Mouse (Mus musculus) forebrain, postnatal 0 days (tissue): ENCODE data around the gene Klf14. TPM values are rescaled to one million over a fixed set of nuclear protein-coding genes. Genes with fewer than 3 reads are reported as not detected.

Source experiments
- ATAC-seq: fragments of 200-750 bp; cut with Nextera tagmentation; 2 replicates; pipeline ENCODE4 v1.8.0; 2017; ENCODE audit warnings: mild to moderate bottlenecking, moderate library complexity
- DNase-seq: peaks from one replicate; pipeline ENCODE4 v3.0.0-alpha.2; 2015
- H3K27ac ChIP-seq: fragments of 300-500 bp; sonication (generic); 2 replicates; pipeline ENCODE4 v1.5.1; 2014; ENCODE audit warnings: low read depth, mild to moderate bottlenecking, antibody characterized with exemption, low read length, moderate library complexity, mixed read lengths
- H3K27me3 ChIP-seq: fragments of 300-500 bp; sonication (generic); 2 replicates; pipeline ENCODE4 v1.6.1; 2014; ENCODE audit warnings: mild to moderate bottlenecking, low read length, mixed read lengths; ENCODE audit not compliant: insufficient read depth
- H3K36me3 ChIP-seq: fragments of 300-500 bp; sonication (generic); 2 replicates; pipeline ENCODE4 v1.6.1; 2014; ENCODE audit warnings: mild to moderate bottlenecking, moderate library complexity; ENCODE audit not compliant: insufficient read depth
- H3K4me1 ChIP-seq: fragments of 300-500 bp; sonication (generic); 2 replicates; pipeline ENCODE4 v1.6.1; 2014; ENCODE audit warnings: antibody characterized with exemption; ENCODE audit not compliant: insufficient read depth
- H3K4me2 ChIP-seq: fragments of 300-500 bp; sonication (generic); 2 replicates; pipeline ENCODE4 v1.6.1; 2014; ENCODE audit warnings: low read depth, mild to moderate bottlenecking, moderate library complexity
- H3K4me3 ChIP-seq: fragments of 300-500 bp; sonication (generic); 2 replicates; pipeline ENCODE4 v1.5.1; 2014; ENCODE audit warnings: low read depth, low read length, mixed read lengths
- H3K9ac ChIP-seq: fragments of 300-500 bp; sonication (generic); 2 replicates; pipeline ENCODE4 v1.6.1; 2014; ENCODE audit warnings: mild to moderate bottlenecking
- H3K9me3 ChIP-seq: fragments of 300-500 bp; sonication (generic); 2 replicates; pipeline ENCODE4 v1.6.1; 2016; ENCODE audit warnings: low read length
- CTCF ChIP-seq: sonication (generic); IDR thresholded peaks from 2 replicates; pipeline ENCODE4 v1.5.1; 2016; ENCODE audit warnings: antibody characterized with exemption, control low read depth, low read depth
- WGBS: fragments of 180-500 bp; shearing (Covaris S2); extraction: QIAGEN DNeasy Blood & Tissue Kit; methylation state at CpG from one replicate; pipeline ENCODE4 v1.1.7; 2014; 5-methylcytosine and 5-hydroxymethylcytosine counted together
- polyA plus RNA-seq: library from polyadenylated mRNA; unstranded; fragments of >200 nt; fragmentation: Nextera tagmentation; extraction: Ambion mirVana; gene quantifications from 2 replicates; pipeline ENCODE4 v1.2.1, GENCODE M21; 2015
- total RNA-seq: library from RNA; depleted of rRNA; stranded (reverse); fragments of >200 nt; gene quantifications from 2 replicates; pipeline ENCODE4 v1.2.3, GENCODE M21; 2014

Gene Klf14
- total and polyA plus RNA-seq, 2 experiments from 2014 or later = 0.76 to 0.95 TPM

- ATAC-seq = no peak
- no peak for TF ChIP-seq CTCF
These were observed 13.2 kb upstream of the Klf14 start for GRCm38 (mm10) chr6:30972121-30972520.

DNA sequence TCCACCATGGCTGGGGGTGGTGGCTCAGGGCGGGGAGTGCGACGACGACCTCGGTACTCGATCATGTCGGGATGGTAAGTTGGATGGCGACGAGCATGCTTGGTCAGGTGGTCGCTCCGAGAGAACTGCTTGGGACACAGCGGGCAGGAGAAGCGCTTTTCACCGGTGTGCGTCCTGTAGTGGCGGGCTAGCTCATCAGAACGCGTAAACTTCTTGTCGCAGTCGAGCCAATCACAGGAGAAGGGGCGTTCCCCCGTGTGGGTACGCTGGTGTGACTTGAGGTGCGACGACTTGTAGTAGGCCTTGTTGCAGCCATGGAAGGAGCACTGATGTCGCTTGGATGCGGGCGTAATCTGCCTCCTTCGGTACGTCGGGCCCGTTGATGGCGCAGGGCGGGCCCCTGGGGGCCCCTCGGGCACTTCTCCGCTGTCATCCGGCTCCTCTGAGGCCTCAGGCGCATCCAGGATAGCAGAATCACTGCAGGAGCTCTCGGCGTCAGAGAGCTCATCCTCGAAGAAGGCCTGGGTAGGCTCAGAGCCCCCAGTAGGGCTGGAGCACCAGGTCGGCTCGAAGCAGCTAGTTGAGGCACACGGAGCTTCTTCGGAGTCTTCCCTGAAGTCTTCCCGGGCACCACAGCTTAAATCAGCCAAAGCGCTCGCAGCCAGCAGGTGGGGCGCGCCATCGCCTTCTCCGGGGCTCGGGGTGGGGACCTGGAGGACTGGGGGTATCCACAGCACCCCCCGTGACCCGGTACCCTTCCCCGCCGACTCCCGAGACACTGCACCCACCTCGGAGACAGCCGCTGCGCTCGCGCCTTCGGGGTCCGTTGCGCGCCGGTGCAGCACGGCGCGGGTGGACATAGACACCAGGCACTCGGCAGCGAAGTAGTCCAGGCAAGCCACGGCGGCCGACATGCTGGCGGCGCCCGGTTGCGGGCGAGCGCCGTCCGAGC, 818 bp downstream of the Klf14 start:
- H3K4me3 ChIP-seq = peak overlapping the region; percentile 44
- H3K27ac ChIP-seq = no peak overlapping the region
- DNase-seq = peak; percentile 52
- 3% methylated on average over 82 of the region's 84 CpGs for WGBS
- H3K4me2 ChIP-seq = peak overlapping the region; percentile 65
- peaks cover 65% of the 10 kb centered on the region for H3K27me3 ChIP-seq
- no peaks in the 10 kb centered on the region for H3K4me1 ChIP-seq
- TF ChIP-seq CTCF = no peak
- ATAC-seq = no peak
- peaks cover 41% of the 10 kb centered on the region for H3K9me3 ChIP-seq
- H3K9ac ChIP-seq = peak overlapping the region; percentile 14; the same call in 1 of the 2 replicates
- no peaks in the 10 kb centered on the region for H3K36me3 ChIP-seq

More at GRCm38 (mm10) chr6:30972121-30972520, 13.2 kb upstream of the Klf14 start:
- Histone ChIP-seq H3K4me3 (no peak overlapping the region), H3K27ac (no peak overlapping the region), H3K9ac (no peak overlapping the region), H3K27me3 (no peaks in the 10 kb centered on the region; the same call in 1 of the 2 replicates), H3K9me3 (no peaks in the 10 kb centered on the region), H3K36me3 (no peaks in the 10 kb centered on the region), H3K4me2 (no peak overlapping the region), H3K4me1 (no peaks in the 10 kb centered on the region)
- no peak for DNase-seq
- WGBS = 75% methylated on average over 1 of the region's 1 CpGs

DNA sequence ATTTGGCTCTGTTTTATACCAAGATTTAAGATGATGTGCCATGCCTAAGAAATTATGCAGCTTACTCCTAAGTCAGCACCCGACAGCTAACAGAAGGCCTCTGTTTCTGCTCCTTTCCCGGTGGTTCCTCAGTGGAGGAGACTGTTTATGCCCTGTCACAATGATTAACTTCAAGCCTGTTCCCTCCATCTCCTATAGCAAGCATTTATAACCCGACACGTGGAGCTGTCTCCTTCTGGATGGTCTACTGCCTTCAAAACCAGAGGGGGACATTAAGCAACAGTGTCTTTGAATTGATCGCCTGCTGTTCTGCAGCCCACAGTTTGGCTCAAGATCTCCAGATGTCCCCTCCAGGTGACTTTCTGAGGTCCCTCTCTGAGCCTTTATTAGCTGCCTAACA, 19.6 kb downstream of the Klf14 start:
- Histone ChIP-seq H3K4me3 (no peak overlapping the region), H3K9ac (no peak overlapping the region), H3K27ac (no peak overlapping the region), H3K9me3 (no peaks in the 10 kb centered on the region), H3K4me2 (no peak overlapping the region), H3K36me3 (no peaks in the 10 kb centered on the region), H3K27me3 (no peaks in the 10 kb centered on the region; the same call in 1 of the 2 replicates), H3K4me1 (no peaks in the 10 kb centered on the region)
- TF ChIP-seq CTCF = no peak
- DNase-seq (no peak), ATAC-seq (no peak)
- 80% methylated on average over 5 of the region's 5 CpGs for WGBS

GRCm38 (mm10) chr6:30922821-30923220, 36.1 kb downstream of the Klf14 start:
- Histone ChIP-seq H3K4me2 (no peak overlapping the region), H3K4me1 (0 out of 2 replicates have a peak, but pooled peaks cover 5% of the 10 kb centered on the region), H3K9ac (no peak overlapping the region), H3K9me3 (no peaks in the 10 kb centered on the region), H3K27ac (no peak overlapping the region), H3K36me3 (no peaks in the 10 kb centered on the region), H3K4me3 (no peak overlapping the region), H3K27me3 (no peaks in the 10 kb centered on the region)
- DNase-seq (peak; percentile 22), ATAC-seq (no peak)
- no peak for TF ChIP-seq CTCF
- WGBS = 52% methylated on average over 2 of the region's 2 CpGs

- Histone ChIP-seq H3K4me3 (no peak overlapping the region), H3K4me2 (peak overlapping the region; percentile 54; the same call in 1 of the 2 replicates), H3K27ac (no peak overlapping the region), H3K27me3 (no peaks in the 10 kb centered on the region), H3K9ac (no peak overlapping the region; the same call in 1 of the 2 replicates), H3K36me3 (no peaks in the 10 kb centered on the region), H3K4me1 (0 out of 2 replicates have a peak, but pooled peaks cover 5% of the 10 kb centered on the region), H3K9me3 (no peaks in the 10 kb centered on the region)
- WGBS = 67% methylated on average over 10 of the region's 11 CpGs
- DNase-seq (peak; percentile 2), ATAC-seq (no peak)
- TF ChIP-seq CTCF = no peak
These were observed 37.1 kb downstream of the Klf14 start for GRCm38 (mm10) chr6:30921826-30922225.

GRCm38 (mm10) chr6:30920834-30921675, 37.8 kb downstream of the Klf14 start:
- Histone ChIP-seq H3K9ac (peak overlapping the region; percentile 50), H3K4me1 (0 out of 2 replicates have a peak, but pooled peaks cover 5% of the 10 kb centered on the region), H3K9me3 (no peaks in the 10 kb centered on the region), H3K27me3 (no peaks in the 10 kb centered on the region), H3K36me3 (no peaks in the 10 kb centered on the region), H3K4me2 (peak overlapping the region; percentile 54), H3K27ac (peak overlapping the region; percentile 72), H3K4me3 (peak overlapping the region; percentile 34)
- no peak for TF ChIP-seq CTCF
- peak; percentile 89 for ATAC-seq
- DNase-seq = peak; percentile 84
- 20% methylated on average over 21 of the region's 21 CpGs for WGBS
